Mouse (Mus musculus) hindbrain, embryonic 14.5 days (tissue): ENCODE results near the gene Ago4. TPM values are rescaled to one million over a fixed set of nuclear protein-coding genes. Genes with fewer than 3 reads are reported as not detected.

Experiments
- ATAC-seq: fragments of 200-750 bp; cut with Nextera tagmentation; 2 replicates; pipeline ENCODE4 v1.8.0; 2017; ENCODE audit warnings: moderate number of reproducible peaks, mild to moderate bottlenecking, moderate TSS enrichment, moderate library complexity; ENCODE audit not compliant: low FRiP score
- DNase-seq: peaks from one replicate; pipeline ENCODE4 v3.0.0-alpha.2; 2015; ENCODE audit warnings: low spot score
- H3K27ac ChIP-seq: fragments of 300-500 bp; sonication (generic); 2 replicates; pipeline ENCODE4 v1.5.1; 2014; ENCODE audit warnings: mild to moderate bottlenecking, moderate library complexity
- H3K27me3 ChIP-seq: fragments of 300-500 bp; sonication (generic); 2 replicates; pipeline ENCODE4 v1.6.1; 2014; ENCODE audit warnings: mild to moderate bottlenecking, low read length, mixed read lengths; ENCODE audit not compliant: control insufficient read depth, insufficient read depth
- H3K36me3 ChIP-seq: fragments of 300-500 bp; sonication (generic); replicated peaks from 2 replicates; pipeline ENCODE4 v1.6.1; 2014; ENCODE audit not compliant: control insufficient read depth, insufficient read depth
- H3K4me1 ChIP-seq: fragments of 300-500 bp; sonication (generic); replicated peaks from 2 replicates; pipeline ENCODE4 v1.6.1; 2014; ENCODE audit warnings: antibody characterized with exemption, low read length, mixed read lengths; ENCODE audit not compliant: control insufficient read depth, insufficient read depth
- H3K4me2 ChIP-seq: fragments of 300-500 bp; sonication (generic); replicated peaks from 2 replicates; pipeline ENCODE4 v1.6.1; 2014; ENCODE audit warnings: mild to moderate bottlenecking, moderate library complexity
- H3K4me3 ChIP-seq: fragments of 300-500 bp; sonication (generic); replicated peaks from 2 replicates; pipeline ENCODE4 v1.5.1; 2014; ENCODE audit warnings: mild to moderate bottlenecking, low read length
- H3K9ac ChIP-seq: fragments of 300-500 bp; sonication (generic); 2 replicates; pipeline ENCODE4 v1.6.1; 2014
- H3K9me3 ChIP-seq: fragments of 300-500 bp; sonication (generic); 2 replicates; pipeline ENCODE4 v1.6.1; 2016; ENCODE audit warnings: low read length; ENCODE audit not compliant: control insufficient read depth
- WGBS: fragments of 180-500 bp; shearing (Covaris S2); extraction: QIAGEN DNeasy Blood & Tissue Kit; methylation state at CpG from one replicate; pipeline ENCODE4 v1.1.7; 2014; 5-methylcytosine and 5-hydroxymethylcytosine counted together
- polyA plus RNA-seq: library from polyadenylated mRNA; unstranded; fragments of >200 nt; fragmentation: Nextera tagmentation; extraction: Ambion mirVana; gene quantifications from 2 replicates; pipeline ENCODE4 v1.2.1, GENCODE M21; 2014

The Ago4 gene
- polyA plus RNA-seq, 1 experiment from 2014 or later: 9.8 TPM

DNA sequence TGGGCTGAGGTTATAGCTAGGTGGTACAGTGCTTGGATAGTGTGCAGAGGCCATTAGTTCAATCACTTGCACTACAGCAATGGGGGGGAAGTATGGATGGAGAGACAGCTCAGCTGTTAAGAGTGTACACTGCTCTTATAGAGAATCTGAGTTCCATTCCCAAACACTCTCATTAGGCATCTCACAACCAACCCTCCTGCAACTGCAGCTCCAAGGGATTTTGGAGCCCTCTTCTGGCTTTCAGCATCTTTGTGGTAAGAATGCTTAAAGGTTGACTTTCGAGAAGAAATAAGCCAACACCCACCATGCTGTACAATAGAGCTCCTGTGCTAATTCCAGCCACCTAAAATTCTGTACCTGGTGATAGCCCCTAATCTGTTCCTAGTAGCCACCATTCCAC is 47.1 kb downstream of the Ago4 start:
- no peaks in the 10 kb centered on the region for H3K27me3 ChIP-seq
- WGBS: 71% methylated on average over 1 of the region's 1 CpGs
- H3K36me3 ChIP-seq: peaks cover 24% of the 10 kb centered on the region
- no peaks in the 10 kb centered on the region for H3K4me1 ChIP-seq
- H3K27ac ChIP-seq: no peak overlapping the region
- no peak overlapping the region for H3K9ac ChIP-seq
- H3K4me3 ChIP-seq: no peak overlapping the region
- no peaks in the 10 kb centered on the region for H3K9me3 ChIP-seq
- no peak overlapping the region for H3K4me2 ChIP-seq
- no peak for DNase-seq
- no peak for ATAC-seq

DNA sequence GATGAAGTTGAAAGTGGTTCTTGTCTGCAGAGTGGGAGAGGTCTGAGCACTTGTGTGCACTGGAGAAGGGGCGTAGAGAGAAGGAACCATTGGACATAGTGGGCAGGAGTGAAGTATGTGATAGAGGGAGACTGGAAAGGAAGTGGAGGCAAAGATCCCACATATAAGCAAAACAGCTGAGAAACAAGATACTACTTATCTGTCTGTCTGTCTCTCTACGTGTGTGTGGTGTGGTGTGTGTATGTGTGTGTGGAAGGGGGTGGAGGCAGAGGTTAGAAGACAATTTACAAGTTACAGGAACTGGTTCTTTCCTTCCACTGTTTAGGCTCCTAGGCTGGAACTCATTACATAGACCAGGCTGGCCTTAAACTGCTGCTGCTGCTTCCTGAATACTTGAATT is 48.2 kb downstream of the Ago4 start:
- ATAC-seq (no peak), DNase-seq (no peak)
- H3K27ac ChIP-seq: no peak overlapping the region
- peaks cover 13% of the 10 kb centered on the region for H3K36me3 ChIP-seq
- no peak overlapping the region for H3K9ac ChIP-seq
- WGBS: 93% methylated on average over 2 of the region's 2 CpGs
- H3K27me3 ChIP-seq: no peaks in the 10 kb centered on the region
- H3K9me3 ChIP-seq: no peaks in the 10 kb centered on the region
- no peak overlapping the region for H3K4me3 ChIP-seq
- no peaks in the 10 kb centered on the region for H3K4me1 ChIP-seq
- H3K4me2 ChIP-seq: no peak overlapping the region

DNA sequence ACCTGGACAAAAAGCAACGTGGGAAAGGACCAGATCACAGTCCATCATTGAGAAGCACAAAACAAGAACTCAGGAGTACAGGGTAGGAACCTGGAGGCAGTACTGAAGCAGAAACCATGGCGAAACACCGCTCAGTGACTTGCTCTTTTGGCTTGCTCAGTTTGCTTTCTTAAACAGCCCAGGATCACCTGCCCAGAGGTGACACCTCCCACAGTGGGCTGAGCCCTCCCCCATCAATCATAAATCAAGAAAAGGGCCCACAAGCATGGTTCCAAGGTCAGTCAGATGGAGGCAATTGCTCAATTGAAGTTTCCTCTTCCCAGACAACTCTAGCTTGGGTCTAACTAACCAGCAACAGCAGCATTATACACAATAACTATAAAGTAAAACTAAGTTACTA is 49.4 kb downstream of the Ago4 start:
- Histone ChIP-seq H3K36me3 (0 out of 2 replicates have a peak, but pooled peaks cover 1% of the 10 kb centered on the region), H3K4me3 (no peak overlapping the region), H3K9me3 (no peaks in the 10 kb centered on the region), H3K4me2 (no peak overlapping the region), H3K9ac (no peak overlapping the region), H3K27ac (no peak overlapping the region), H3K4me1 (no peaks in the 10 kb centered on the region), H3K27me3 (no peaks in the 10 kb centered on the region)
- WGBS: 82% methylated on average over 3 of the region's 3 CpGs
- no peak for DNase-seq
- no peak for ATAC-seq

DNA sequence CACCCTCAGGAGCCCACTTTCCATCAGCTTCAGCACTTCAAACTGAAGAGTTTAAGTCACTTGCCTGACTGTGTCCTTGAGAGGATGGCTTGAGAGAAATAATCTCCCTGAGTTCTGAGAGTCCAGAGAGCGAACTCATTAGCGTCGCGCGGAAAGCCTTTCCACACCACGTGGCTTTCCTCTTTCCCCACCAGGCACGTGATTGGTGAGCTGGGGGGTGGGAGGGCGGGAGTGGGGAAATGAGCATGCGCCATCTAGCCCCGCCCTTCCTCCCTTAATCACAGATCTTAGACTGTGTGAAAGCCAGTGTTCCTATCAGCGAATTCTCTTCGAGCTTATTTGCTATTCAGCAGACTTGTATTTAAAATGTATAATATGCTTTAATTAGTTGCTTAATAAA is 50.3 kb downstream of the Ago4 start:
- no peaks in the 10 kb centered on the region for H3K9me3 ChIP-seq
- no peak overlapping the region for H3K4me2 ChIP-seq
- H3K27ac ChIP-seq: no peak overlapping the region
- no peak for DNase-seq
- ATAC-seq: no peak
- no peaks in the 10 kb centered on the region for H3K4me1 ChIP-seq
- no peaks in the 10 kb centered on the region for H3K36me3 ChIP-seq
- no peak overlapping the region for H3K4me3 ChIP-seq
- no peak overlapping the region for H3K9ac ChIP-seq
- 83% methylated on average over 12 of the region's 12 CpGs for WGBS
- no peaks in the 10 kb centered on the region for H3K27me3 ChIP-seq

DNA sequence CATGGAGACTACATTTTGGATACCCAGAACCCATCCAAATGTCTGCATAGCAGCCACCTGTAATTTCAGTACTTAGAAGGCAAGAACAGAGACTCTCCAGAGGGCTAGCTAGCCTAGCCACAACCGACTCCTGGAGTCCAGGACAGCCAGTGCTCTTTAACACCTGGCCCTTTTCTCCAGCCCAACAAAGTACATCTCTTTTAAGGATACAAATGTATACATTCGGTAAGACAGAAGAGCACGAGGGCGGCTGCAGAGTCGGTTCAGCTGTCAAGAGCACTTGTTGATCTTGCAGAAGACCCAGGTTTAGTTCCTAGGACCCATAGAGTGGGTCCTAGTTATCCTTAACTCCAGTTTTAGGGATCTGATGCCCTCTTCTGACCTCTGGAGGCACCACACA is 51.8 kb downstream of the Ago4 start:
- Histone ChIP-seq H3K27me3 (no peaks in the 10 kb centered on the region), H3K4me1 (no peaks in the 10 kb centered on the region), H3K9me3 (no peaks in the 10 kb centered on the region), H3K4me2 (no peak overlapping the region), H3K27ac (no peak overlapping the region), H3K4me3 (no peak overlapping the region), H3K36me3 (no peaks in the 10 kb centered on the region), H3K9ac (no peak overlapping the region)
- 95% methylated on average over 5 of the region's 5 CpGs for WGBS
- DNase-seq: no peak
- no peak for ATAC-seq

DNA sequence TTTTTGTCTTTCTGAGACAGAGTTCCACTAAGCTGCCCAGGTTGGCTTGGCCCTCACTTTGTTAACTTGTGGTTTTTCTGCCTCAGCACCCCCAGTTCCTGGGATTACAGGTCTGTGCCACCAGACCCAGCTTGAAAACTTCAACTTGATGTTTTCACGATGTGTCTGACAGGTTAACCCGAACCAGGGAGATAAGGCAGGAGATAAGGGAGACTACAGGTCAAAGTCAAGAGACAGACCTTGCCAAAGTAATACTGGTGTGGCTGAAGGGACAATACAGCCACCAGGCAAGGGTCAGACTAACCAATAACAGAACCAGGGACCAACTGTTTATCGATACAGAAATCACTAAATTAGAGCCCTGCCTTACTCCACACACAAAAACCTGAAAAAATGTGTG is 53.0 kb downstream of the Ago4 start:
- Histone ChIP-seq H3K4me1 (no peaks in the 10 kb centered on the region), H3K27me3 (no peaks in the 10 kb centered on the region), H3K27ac (no peak overlapping the region), H3K36me3 (no peaks in the 10 kb centered on the region), H3K4me3 (no peak overlapping the region), H3K4me2 (no peak overlapping the region), H3K9me3 (no peaks in the 10 kb centered on the region), H3K9ac (no peak overlapping the region)
- WGBS: 86% methylated on average over 3 of the region's 3 CpGs
- DNase-seq (no peak), ATAC-seq (no peak)

DNA sequence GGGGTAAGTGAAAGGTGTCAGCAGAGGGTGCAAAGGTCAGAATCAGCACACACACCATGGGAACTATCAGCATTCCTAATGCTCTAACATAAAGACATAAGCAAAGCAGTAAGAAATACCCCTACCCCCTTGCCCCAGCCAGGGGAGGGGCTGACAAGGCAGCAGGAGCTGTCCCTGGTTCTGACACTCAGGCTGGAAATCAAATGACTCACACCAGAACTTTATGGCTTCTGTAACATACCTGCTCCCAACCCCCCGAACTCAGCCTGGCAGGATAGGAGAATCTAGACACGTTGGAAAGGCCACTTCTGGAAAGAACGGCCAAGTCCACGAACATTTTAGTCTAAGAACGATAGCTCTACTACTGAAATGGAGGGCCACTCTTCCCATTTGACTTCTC is 60.2 kb downstream of the Ago4 start:
- Histone ChIP-seq H3K4me1 (no peaks in the 10 kb centered on the region), H3K4me3 (no peak overlapping the region), H3K27me3 (no peaks in the 10 kb centered on the region), H3K36me3 (no peaks in the 10 kb centered on the region), H3K27ac (no peak overlapping the region), H3K4me2 (no peak overlapping the region), H3K9ac (no peak overlapping the region), H3K9me3 (no peaks in the 10 kb centered on the region)
- DNase-seq (no peak), ATAC-seq (no peak)
- 53% methylated on average over 5 of the region's 5 CpGs for WGBS

DNA sequence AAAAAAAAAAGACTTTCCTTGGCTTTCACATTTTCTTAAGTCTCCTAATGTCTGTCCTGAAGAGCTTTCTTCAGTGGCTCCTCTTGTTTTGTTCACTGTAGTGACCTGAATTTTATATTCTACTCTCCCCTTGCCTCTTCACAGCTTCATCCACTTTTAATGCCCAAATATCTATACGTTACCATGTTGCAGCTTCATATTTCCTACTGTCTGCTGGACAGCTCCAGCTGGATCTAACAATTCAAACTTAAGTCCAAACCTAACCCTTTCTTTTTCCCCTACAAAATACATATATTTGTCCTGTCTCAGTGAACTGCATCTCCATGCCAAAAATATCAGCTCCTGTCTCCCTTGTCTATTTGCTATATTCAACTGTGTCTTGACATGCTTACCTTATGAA is 63.9 kb downstream of the Ago4 start:
- peak overlapping the region; percentile 89; the same call in 1 of the 2 replicates for H3K27ac ChIP-seq
- WGBS: 77% methylated on average over 1 of the region's 1 CpGs
- no peaks in the 10 kb centered on the region for H3K27me3 ChIP-seq
- peaks cover 33% of the 10 kb centered on the region for H3K4me1 ChIP-seq
- DNase-seq: no peak
- H3K4me2 ChIP-seq: peak overlapping the region; percentile 67
- no peak for ATAC-seq
- H3K9me3 ChIP-seq: no peaks in the 10 kb centered on the region
- no peaks in the 10 kb centered on the region for H3K36me3 ChIP-seq
- H3K9ac ChIP-seq: no peak overlapping the region
- no peak overlapping the region for H3K4me3 ChIP-seq

DNA sequence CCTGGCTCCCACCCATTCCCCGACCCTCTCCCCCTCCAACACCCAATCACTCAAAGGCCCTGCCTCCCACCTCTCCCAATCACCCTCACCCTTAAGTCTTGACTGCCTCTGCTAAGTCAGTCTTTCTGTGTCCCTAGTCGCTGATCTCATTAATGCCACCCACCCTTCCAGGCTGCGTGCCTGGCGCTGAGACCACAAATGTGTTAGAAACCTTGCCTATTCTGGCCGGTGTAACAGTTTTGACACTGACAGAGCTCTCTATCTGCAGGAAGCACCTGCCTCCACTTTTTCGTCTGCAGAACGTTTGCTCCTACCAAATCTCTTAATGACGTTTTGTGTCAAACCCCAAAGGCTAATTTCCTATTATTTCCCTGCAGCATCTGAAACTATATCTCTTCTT is 64.3 kb downstream of the Ago4 start:
- Histone ChIP-seq H3K36me3 (no peaks in the 10 kb centered on the region), H3K4me2 (peak overlapping the region; percentile 67), H3K9me3 (no peaks in the 10 kb centered on the region), H3K27me3 (no peaks in the 10 kb centered on the region), H3K4me1 (peaks cover 37% of the 10 kb centered on the region), H3K9ac (peak overlapping the region; percentile 90), H3K27ac (peak overlapping the region; percentile 89), H3K4me3 (peak overlapping the region; percentile 64)
- DNase-seq: no peak
- 5% methylated on average over 8 of the region's 8 CpGs for WGBS
- ATAC-seq: no peak

DNA sequence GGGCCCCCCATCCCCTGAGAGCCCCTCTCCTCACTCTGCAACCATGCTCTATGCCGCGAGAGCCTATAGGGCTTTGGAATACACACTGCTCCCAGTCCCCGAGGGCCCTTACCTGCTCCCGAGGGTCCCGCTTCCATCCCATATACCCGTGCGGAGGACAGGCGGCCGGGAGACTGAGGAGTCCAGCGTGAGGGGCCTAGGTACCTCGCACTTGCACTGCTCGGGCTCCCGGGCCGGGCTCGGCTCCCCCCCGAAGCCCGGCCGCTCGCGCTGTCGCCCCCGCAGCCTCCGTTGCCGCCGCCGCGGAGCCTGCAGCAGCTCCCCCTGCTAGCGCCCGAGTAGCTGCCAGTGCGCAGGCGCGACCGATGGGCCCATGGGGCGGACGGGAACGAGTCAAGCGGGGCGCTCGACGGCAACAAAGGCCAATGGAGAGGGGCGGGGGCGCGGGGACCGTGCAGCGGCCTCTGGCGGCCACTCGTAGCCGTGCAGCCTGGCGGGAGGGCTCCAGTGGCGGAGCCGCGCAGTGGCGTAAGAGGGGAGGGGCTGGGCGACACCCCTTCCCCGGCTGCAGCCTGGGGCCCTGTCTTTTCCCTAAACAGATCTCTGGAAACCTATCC is 64.9 kb downstream of the Ago4 start, which contains the start of gene Ago1:
TSS of gene Ago1 (minus strand) at position 299 of the 617 bp plus-strand sequence.
- Histone ChIP-seq H3K27ac (peak within 1 kb of the TSS; percentile 89), H3K9me3 (no peaks in the 10 kb centered on the region), H3K27me3 (no peaks in the 10 kb centered on the region), H3K36me3 (no peaks in the 10 kb centered on the region), H3K9ac (peak within 1 kb of the TSS; percentile 90), H3K4me1 (peaks cover 42% of the 10 kb centered on the region), H3K4me2 (peak within 1 kb of the TSS; percentile 67), H3K4me3 (peak within 1 kb of the TSS; percentile 64)
- ATAC-seq: peak; percentile 86
- under 1% methylated on average over 54 of the region's 55 CpGs for WGBS
- DNase-seq: peak; percentile 95
